Mouse (Mus musculus): ENCODE results near the gene Klhl12. TPM values are rescaled to one million over a fixed set of nuclear protein-coding genes. Genes with fewer than 3 reads are reported as not detected.

Gene Klhl12
- polyA plus RNA-seq, 1 experiment: 9.5 TPM

GRCm38 (mm10) chr1:134495216-134495539 lies 39.8 kb downstream of the Klhl12 start:
- TF ChIP-seq GATA1 (IDR thresholded peaks at IDR 0.05; ENCODE audit: low read length): no peak

- no peak for TF ChIP-seq GATA1 (IDR thresholded peaks at IDR 0.05; ENCODE audit: low read length)
Observed at GRCm38 (mm10) chr1:134495991-134496390, 40.7 kb downstream of the Klhl12 start.

GRCm38 (mm10) chr1:134500916-134501315 lies 45.6 kb downstream of the Klhl12 start:
- TF ChIP-seq GATA1 (IDR thresholded peaks at IDR 0.05; ENCODE audit: low read length): no peak

GRCm38 (mm10) chr1:134506201-134506600 lies 50.9 kb downstream of the Klhl12 start:
- no peak for TF ChIP-seq GATA1 (IDR thresholded peaks at IDR 0.05; ENCODE audit: low read length)

- TF ChIP-seq GATA1 (IDR thresholded peaks at IDR 0.05; ENCODE audit: low read length): no peak
Observed at GRCm38 (mm10) chr1:134510018-134510417, 54.7 kb downstream of the Klhl12 start.

- TF ChIP-seq GATA1 (IDR thresholded peaks at IDR 0.05; ENCODE audit: low read length): no peak
Observed at GRCm38 (mm10) chr1:134512183-134512582, 56.9 kb downstream of the Klhl12 start.

GRCm38 (mm10) chr1:134512584-134512983 lies 57.3 kb downstream of the Klhl12 start:
- TF ChIP-seq GATA1 (IDR thresholded peaks at IDR 0.05; ENCODE audit: low read length): no peak

- no peak for TF ChIP-seq GATA1 (IDR thresholded peaks at IDR 0.05; ENCODE audit: low read length)
Observed at GRCm38 (mm10) chr1:134513312-134513860, 58.1 kb downstream of the Klhl12 start.

GRCm38 (mm10) chr1:134513876-134514590 lies 58.7 kb downstream of the Klhl12 start:
- no peak for TF ChIP-seq GATA1 (IDR thresholded peaks at IDR 0.05; ENCODE audit: low read length)

GRCm38 (mm10) chr1:134515891-134516290 lies 60.6 kb downstream of the Klhl12 start:
- no peak for TF ChIP-seq GATA1 (IDR thresholded peaks at IDR 0.05; ENCODE audit: low read length)

GRCm38 (mm10) chr1:134516491-134517198 lies 61.3 kb downstream of the Klhl12 start:
- no peak for TF ChIP-seq GATA1 (IDR thresholded peaks at IDR 0.05; ENCODE audit: low read length)

- no peak for TF ChIP-seq GATA1 (IDR thresholded peaks at IDR 0.05; ENCODE audit: low read length)
Observed at GRCm38 (mm10) chr1:134518677-134519076, 63.3 kb downstream of the Klhl12 start.

GRCm38 (mm10) chr1:134520001-134520721 lies 64.8 kb downstream of the Klhl12 start:
- peak; percentile 61 for TF ChIP-seq GATA1 (IDR thresholded peaks at IDR 0.05; ENCODE audit: low read length)

- no peak for TF ChIP-seq GATA1 (IDR thresholded peaks at IDR 0.05; ENCODE audit: low read length)
Observed at GRCm38 (mm10) chr1:134521163-134521562, 65.8 kb downstream of the Klhl12 start.

- no peak for TF ChIP-seq GATA1 (IDR thresholded peaks at IDR 0.05; ENCODE audit: low read length)
Observed at GRCm38 (mm10) chr1:134522325-134522724, 67.0 kb downstream of the Klhl12 start.

- no peak for TF ChIP-seq GATA1 (IDR thresholded peaks at IDR 0.05; ENCODE audit: low read length)
Observed at GRCm38 (mm10) chr1:134524424-134524823, 69.1 kb downstream of the Klhl12 start.
